Mouse (Mus musculus): ENCODE measurements at regions not wholly inside any gene's neighbourhood (a gene's known extent, or its start where the extent isn't known, plus 50 kb on each side); places are given as distances from the start of the nearest gene placed in this dataset.

GRCm38 (mm10) chr10:95004065-95004763 lies 59.6 kb upstream of the Plxnc1 start:
- TF ChIP-seq POLR2A (IDR thresholded peaks at IDR 0.05; ENCODE audit: low read depth, low read length): no peak
- no peak for TF ChIP-seq CTCF (IDR thresholded peaks at IDR 0.05; ENCODE audit: extremely low read depth, insufficient read depth, insufficient read length, insufficient replicate concordance)
